Mouse (Mus musculus) intestine, postnatal 0 days (tissue): ENCODE measurements around the gene Endog. TPM values are rescaled to one million over a fixed set of nuclear protein-coding genes. Genes with fewer than 3 reads are reported as not detected.
"Not testable (repeated sequence)": the region's sequence is repeated elsewhere in the genome, so short reads cannot be mapped to it uniquely, and the experiment has no call there.

Experiments used
- ATAC-seq: fragments of 200-750 bp; cut with Nextera tagmentation; 2 replicates; pipeline ENCODE4 v1.8.0; 2017; ENCODE audit warnings: mild to moderate bottlenecking, moderate TSS enrichment, moderate library complexity
- H3K27ac ChIP-seq: fragments of 300-500 bp; sonication (generic); 2 replicates; pipeline ENCODE4 v1.5.1; 2014; ENCODE audit warnings: mild to moderate bottlenecking, low read depth, low read length, moderate library complexity
- H3K27me3 ChIP-seq: fragments of 300-500 bp; sonication (generic); replicated peaks from 2 replicates; pipeline ENCODE4 v1.6.1; 2014; ENCODE audit warnings: low read length, mixed read lengths; ENCODE audit not compliant: control insufficient read depth, insufficient read depth
- H3K36me3 ChIP-seq: fragments of 300-500 bp; sonication (generic); 2 replicates; pipeline ENCODE4 v1.6.1; 2014; ENCODE audit warnings: mild to moderate bottlenecking, moderate library complexity; ENCODE audit not compliant: control insufficient read depth, insufficient read depth
- H3K4me1 ChIP-seq: fragments of 300-500 bp; sonication (generic); replicated peaks from 2 replicates; pipeline ENCODE4 v1.6.1; 2014; ENCODE audit warnings: antibody characterized with exemption, low read length, mixed read lengths; ENCODE audit not compliant: control insufficient read depth, insufficient read depth
- H3K4me2 ChIP-seq: fragments of 300-500 bp; sonication (generic); replicated peaks from 2 replicates; pipeline ENCODE4 v1.6.1; 2014; ENCODE audit warnings: low read depth, mild to moderate bottlenecking, moderate library complexity
- H3K4me3 ChIP-seq: fragments of 300-500 bp; sonication (generic); 2 replicates; pipeline ENCODE4 v1.5.1; 2014; ENCODE audit warnings: low read depth, low read length
- H3K9ac ChIP-seq: fragments of 300-500 bp; sonication (generic); 2 replicates; pipeline ENCODE4 v1.6.1; 2014; ENCODE audit warnings: mild to moderate bottlenecking, low read depth, low read length
- H3K9me3 ChIP-seq: fragments of 300-500 bp; sonication (generic); 2 replicates; pipeline ENCODE4 v1.6.1; 2016; ENCODE audit warnings: mixed run types; ENCODE audit not compliant: control insufficient read depth
- CTCF ChIP-seq: sonication (generic); IDR thresholded peaks from 2 replicates; pipeline ENCODE4 v1.5.1; 2016; ENCODE audit warnings: low read depth, mild to moderate bottlenecking, control low read depth, antibody characterized with exemption, moderate library complexity
- WGBS: fragments of 180-500 bp; shearing (Covaris S2); extraction: QIAGEN DNeasy Blood & Tissue Kit; methylation state at CpG from one replicate; pipeline ENCODE4 v1.1.7; 2014; 5-methylcytosine and 5-hydroxymethylcytosine counted together
- polyA plus RNA-seq: library from polyadenylated mRNA; unstranded; fragments of >200 nt; fragmentation: Nextera tagmentation; extraction: Ambion mirVana; gene quantifications from 2 replicates; pipeline ENCODE4 v1.2.1, GENCODE M21; 2015

The Endog gene
- polyA plus RNA-seq, 1 experiment from 2014 or later: 56.3 TPM

- Histone ChIP-seq H3K4me3 (no peak overlapping the region), H3K36me3 (peaks cover 90% of the 10 kb centered on the region), H3K4me1 (no peaks in the 10 kb centered on the region), H3K27me3 (no peaks in the 10 kb centered on the region), H3K9me3 (no peaks in the 10 kb centered on the region), H3K27ac (no peak overlapping the region), H3K4me2 (no peak overlapping the region), H3K9ac (no peak overlapping the region)
- 97% methylated on average over 4 of the region's 4 CpGs for WGBS
- no peak for TF ChIP-seq CTCF
- ATAC-seq: no peak
These were observed 26.9 kb upstream of the Endog start for GRCm38 (mm10) chr2:30144436-30144835.

GRCm38 (mm10) chr2:30147466-30147865, 23.8 kb upstream of the Endog start:
- no peak for TF ChIP-seq CTCF
- H3K4me2 ChIP-seq: no peak overlapping the region
- H3K27me3 ChIP-seq: no peaks in the 10 kb centered on the region
- no peaks in the 10 kb centered on the region for H3K4me1 ChIP-seq
- WGBS: 86% methylated on average over 4 of the region's 4 CpGs
- ATAC-seq: no peak
- H3K9ac ChIP-seq: no peak overlapping the region
- no peak overlapping the region for H3K4me3 ChIP-seq
- H3K36me3 ChIP-seq: peaks cover 87% of the 10 kb centered on the region
- H3K27ac ChIP-seq: no peak overlapping the region
- H3K9me3 ChIP-seq: no peaks in the 10 kb centered on the region

GRCm38 (mm10) chr2:30151840-30152239, 19.5 kb upstream of the Endog start:
- H3K4me1 ChIP-seq: no peaks in the 10 kb centered on the region
- ATAC-seq: no peak
- no peaks in the 10 kb centered on the region for H3K27me3 ChIP-seq
- TF ChIP-seq CTCF: no peak
- no peak overlapping the region for H3K27ac ChIP-seq
- H3K4me3 ChIP-seq: no peak overlapping the region
- H3K36me3 ChIP-seq: peaks cover 49% of the 10 kb centered on the region
- H3K4me2 ChIP-seq: no peak overlapping the region
- H3K9me3 ChIP-seq: no peaks in the 10 kb centered on the region
- H3K9ac ChIP-seq: no peak overlapping the region
- 63% methylated on average over 11 of the region's 11 CpGs for WGBS

- WGBS: 65% methylated on average over 8 of the region's 8 CpGs
These were observed 18.7 kb upstream of the Endog start for GRCm38 (mm10) chr2:30152616-30153015.

GRCm38 (mm10) chr2:30159871-30160270, 11.4 kb upstream of the Endog start:
- not testable (repeated sequence) for H3K36me3 ChIP-seq, H3K4me2 ChIP-seq, H3K4me1 ChIP-seq, H3K9me3 ChIP-seq, H3K27ac ChIP-seq, H3K9ac ChIP-seq, H3K27me3 ChIP-seq, H3K4me3 ChIP-seq
- 87% methylated on average over 8 of the region's 10 CpGs for WGBS
- peak; percentile 25; the same call in 1 of the 2 replicates for ATAC-seq

More at GRCm38 (mm10) chr2:30152616-30153015, 18.7 kb upstream of the Endog start:
- no peak overlapping the region for H3K4me2 ChIP-seq
- peaks cover 41% of the 10 kb centered on the region for H3K36me3 ChIP-seq
- H3K4me1 ChIP-seq: no peaks in the 10 kb centered on the region
- H3K4me3 ChIP-seq: no peak overlapping the region
- ATAC-seq: no peak
- no peak for TF ChIP-seq CTCF
- H3K9ac ChIP-seq: no peak overlapping the region
- no peak overlapping the region for H3K27ac ChIP-seq
- no peaks in the 10 kb centered on the region for H3K27me3 ChIP-seq
- no peaks in the 10 kb centered on the region for H3K9me3 ChIP-seq

- no peak overlapping the region for H3K4me3 ChIP-seq
- H3K36me3 ChIP-seq: no peaks in the 10 kb centered on the region
- no peak overlapping the region for H3K27ac ChIP-seq
- ATAC-seq: no peak
- H3K9ac ChIP-seq: no peak overlapping the region
- 0 out of 2 replicates have a peak, but pooled peaks cover 5% of the 10 kb centered on the region for H3K9me3 ChIP-seq
- H3K4me1 ChIP-seq: no peaks in the 10 kb centered on the region
- TF ChIP-seq CTCF: peak; percentile 82
- no peak overlapping the region for H3K4me2 ChIP-seq
- no peaks in the 10 kb centered on the region for H3K27me3 ChIP-seq
These were observed 9.5 kb upstream of the Endog start for GRCm38 (mm10) chr2:30161809-30162208.

GRCm38 (mm10) chr2:30164340-30164932, 6.9 kb upstream of the Endog start:
- H3K4me3 ChIP-seq: no peak overlapping the region
- TF ChIP-seq CTCF: no peak
- no peak overlapping the region for H3K4me2 ChIP-seq
- WGBS: 47% methylated on average over 9 of the region's 9 CpGs
- no peaks in the 10 kb centered on the region for H3K36me3 ChIP-seq
- H3K9me3 ChIP-seq: 0 out of 2 replicates have a peak, but pooled peaks cover 9% of the 10 kb centered on the region
- H3K27ac ChIP-seq: no peak overlapping the region
- no peaks in the 10 kb centered on the region for H3K27me3 ChIP-seq
- no peaks in the 10 kb centered on the region for H3K4me1 ChIP-seq
- no peak overlapping the region for H3K9ac ChIP-seq
- no peak for ATAC-seq
